Comparison of ENCODE assay signal across 14 mouse cellular contexts in genomic region chr17:6962936-6963335, GRCm38 (mm10). TPM values are rescaled to one million over a fixed set of nuclear protein-coding genes. Genes with fewer than 3 reads are reported as not detected.
DNase-seq lines count a peak whose midpoint lies in the region; ATAC-seq and TF ChIP-seq lines count a peak whose summit lies in the region.
"Not testable (repeated sequence)": the region's sequence is repeated elsewhere in the genome, so short reads cannot be mapped to it uniquely, and the experiment has no call there.
"Had no signal": no experiment of that assay in that cellular context is flagged by ENCODE, and none has a peak within 500 bp of the region (broad histone marks: within the 10 kb centered on the region; RNA-seq: fewer than 3 reads in every experiment).

No protein-coding gene starts in this region.

- H3K4me3 ChIP-seq in embryonic facial prominence, embryonic 14.5 days (ENCODE audit: low read depth, low read length); kidney, adult 2 months (ENCODE audit: insufficient read depth, low read depth, low read length); lung, embryonic 14.5 days (ENCODE audit: low read depth, low read length): not testable (repeated sequence)
- H3K4me3 ChIP-seq in testis, adult 2 months (ENCODE audit: control insufficient read depth, low read depth, low read length) = peak overlapping the region; percentile 44

- DNase-seq in 416B (ENCODE audit: low read depth) = peak; percentile 34
- peak; percentile 23 for DNase-seq in cerebellum, adult 11-12 months
- DNase-seq in embryonic facial prominence, embryonic 14.5 days (ENCODE audit: low spot score) = peak; percentile 21
- DNase-seq in heart, adult 11 months = peak; percentile 87
- DNase-seq in kidney, adult 2 months = not testable (repeated sequence)
- peak; percentile 24 to 34 for DNase-seq in kidney, postnatal 4 days
- DNase-seq in lung, embryonic 14.5 days = peak; percentile 66

- not testable (repeated sequence) for ATAC-seq in embryonic facial prominence, embryonic 14.5 days (ENCODE audit: low read depth); lung, embryonic 14.5 days (ENCODE audit: insufficient read depth)

- not testable (repeated sequence) for H3K27me3 ChIP-seq in embryonic facial prominence, embryonic 14.5 days (replicated peaks; ENCODE audit: control insufficient read depth, insufficient read depth, low read length); kidney, adult 2 months (replicated peaks; ENCODE audit: control insufficient read depth, insufficient read depth, low read length); lung, embryonic 14.5 days (ENCODE audit: insufficient read depth, low read length); testis, adult 2 months (ENCODE audit: control insufficient read depth, insufficient read depth, low read length)

- not testable (repeated sequence) for H3K36me3 ChIP-seq in embryonic facial prominence, embryonic 14.5 days (ENCODE audit: control insufficient read depth, insufficient read depth, low read length); kidney, adult 2 months (ENCODE audit: control insufficient read depth, insufficient read depth, low read length); lung, embryonic 14.5 days (ENCODE audit: insufficient read depth); testis, adult 2 months (ENCODE audit: control insufficient read depth, insufficient read depth, low read length)

- not testable (repeated sequence) for TF ChIP-seq CTCF in kidney, adult 2 months (conservative IDR thresholded peaks at IDR 0.05; ENCODE audit: insufficient read depth, insufficient read length, low read depth, low read length); lung, embryonic 14.5 days (IDR thresholded peaks at IDR 0.05; ENCODE audit: low read depth); testis, adult 2 months (IDR thresholded peaks at IDR 0.05; ENCODE audit: control insufficient read depth, insufficient read depth, insufficient replicate concordance, low read depth, low read length)

- not testable (repeated sequence) for TF ChIP-seq POLR2A in kidney, adult 2 months (IDR thresholded peaks at IDR 0.05; ENCODE audit: low read depth, low read length); testis, adult 2 months (IDR thresholded peaks at IDR 0.05; ENCODE audit: control insufficient read depth, low read depth, low read length)

- H3K4me1 ChIP-seq in embryonic facial prominence, embryonic 14.5 days (ENCODE audit: control insufficient read depth, insufficient read depth, low read length); kidney, adult 2 months (ENCODE audit: control insufficient read depth, insufficient read depth, low read length); lung, embryonic 14.5 days (ENCODE audit: insufficient read depth); testis, adult 2 months (ENCODE audit: control insufficient read depth, insufficient read depth, low read length): not testable (repeated sequence)

- not testable (repeated sequence) for H3K9me3 ChIP-seq in embryonic facial prominence, embryonic 14.5 days (ENCODE audit: control insufficient read depth, low read length); lung, embryonic 14.5 days (ENCODE audit: low read depth, low read length)

- not testable (repeated sequence) for H3K9ac ChIP-seq in embryonic facial prominence, embryonic 14.5 days (ENCODE audit: low read depth, low read length); lung, embryonic 14.5 days

- WGBS in embryonic facial prominence, embryonic 14.5 days = 63% methylated on average over 4 of the region's 4 CpGs
- 22% methylated on average over 4 of the region's 4 CpGs for WGBS in kidney, adult 2 months
- 32% methylated on average over 4 of the region's 4 CpGs for WGBS in lung, embryonic 14.5 days

- H3K27ac ChIP-seq in embryonic facial prominence, embryonic 14.5 days (replicated peaks; ENCODE audit: low read depth, low read length); lung, embryonic 14.5 days (ENCODE audit: low read depth): not testable (repeated sequence)
- peak overlapping the region; percentile 37; the same call in 1 of the 2 replicates for H3K27ac ChIP-seq in kidney, adult 2 months (ENCODE audit: insufficient read depth, low read depth, low read length)
- peak overlapping the region; percentile 21 for H3K27ac ChIP-seq in testis, adult 2 months (ENCODE audit: control insufficient read depth, insufficient read depth, low read depth, low read length)

- not testable (repeated sequence) for H3K4me2 ChIP-seq in embryonic facial prominence, embryonic 14.5 days (ENCODE audit: low read depth, low read length); lung, embryonic 14.5 days

RNA-seq across cellular contexts. Expression of gene Tagap1, which starts 2.0 kb away (rescaled TPM):
- 45.9 and 48.1 TPM in 2 replicates for polyA plus RNA-seq in embryonic facial prominence, embryonic 14.5 days (2014; fragmentation: Nextera tagmentation; extraction: Ambion mirVana)
- polyA plus RNA-seq in kidney, adult 2 months (2012; rRNA removed) = 19.7 and 20.5 TPM in 2 replicates
- 58.6 and 61.4 TPM in 2 replicates for polyA plus RNA-seq in lung, embryonic 14.5 days (2014; fragmentation: Nextera tagmentation; extraction: Ambion mirVana)
- polyA plus RNA-seq in testis, adult 2 months (2012; rRNA removed) = 57.1 and 68.4 TPM in 2 replicates

RNA-seq across cellular contexts. Expression of gene Rnaset2b, which starts 7.5 kb away (rescaled TPM):
- polyA plus RNA-seq in embryonic facial prominence, embryonic 14.5 days (2014; fragmentation: Nextera tagmentation; extraction: Ambion mirVana) = 183 and 184 TPM in 2 replicates
- polyA plus RNA-seq in kidney, adult 2 months (2012; rRNA removed) = 352 and 496 TPM in 2 replicates
- polyA plus RNA-seq in lung, embryonic 14.5 days (2014; fragmentation: Nextera tagmentation; extraction: Ambion mirVana) = 220 and 234 TPM in 2 replicates
- polyA plus RNA-seq in testis, adult 2 months (2012; rRNA removed) = 45.0 and 47.3 TPM in 2 replicates

RNA-seq across cellular contexts. Expression of gene Rsph3b, which starts 14.5 kb away (rescaled TPM):
- polyA plus RNA-seq in embryonic facial prominence, embryonic 14.5 days (2014; fragmentation: Nextera tagmentation; extraction: Ambion mirVana) = 43.2 and 44.6 TPM in 2 replicates
- 37.9 and 42.7 TPM in 2 replicates for polyA plus RNA-seq in kidney, adult 2 months (2012; rRNA removed)
- polyA plus RNA-seq in lung, embryonic 14.5 days (2014; fragmentation: Nextera tagmentation; extraction: Ambion mirVana) = 35.6 and 37.1 TPM in 2 replicates
- polyA plus RNA-seq in testis, adult 2 months (2012; rRNA removed) = 209 and 231 TPM in 2 replicates

RNA-seq across cellular contexts. Expression of gene Gm49721, which starts 15.8 kb away (rescaled TPM):
- polyA plus RNA-seq in embryonic facial prominence, embryonic 14.5 days (2014; fragmentation: Nextera tagmentation; extraction: Ambion mirVana) = 0.10 and 0.37 TPM in 2 replicates
- polyA plus RNA-seq in kidney, adult 2 months (2012; rRNA removed) = 1.8 and 4.4 TPM in 2 replicates
- 0.20 and 0.36 TPM in 2 replicates for polyA plus RNA-seq in lung, embryonic 14.5 days (2014; fragmentation: Nextera tagmentation; extraction: Ambion mirVana)
- 0.31 TPM in 1 of 2 replicates, not detected in the other for polyA plus RNA-seq in testis, adult 2 months (2012; rRNA removed)
- polyA plus RNA-seq: C2C12; embryonic facial prominence, embryonic 15.5 days; erythroblast, embryonic 14.5 days; forebrain, embryonic 10.5 days; hindbrain, embryonic 11.5 days; Patski had no signal
